Mouse (Mus musculus): ENCODE measurements around the gene Hrasls5. TPM values are rescaled to one million over a fixed set of nuclear protein-coding genes. Genes with fewer than 3 reads are reported as not detected.

The Hrasls5 gene
- 0.19 and 1.7 TPM in 2 replicates for polyA plus RNA-seq (2012; rRNA removed; ENCODE audit: low replicate concordance)

DNA sequence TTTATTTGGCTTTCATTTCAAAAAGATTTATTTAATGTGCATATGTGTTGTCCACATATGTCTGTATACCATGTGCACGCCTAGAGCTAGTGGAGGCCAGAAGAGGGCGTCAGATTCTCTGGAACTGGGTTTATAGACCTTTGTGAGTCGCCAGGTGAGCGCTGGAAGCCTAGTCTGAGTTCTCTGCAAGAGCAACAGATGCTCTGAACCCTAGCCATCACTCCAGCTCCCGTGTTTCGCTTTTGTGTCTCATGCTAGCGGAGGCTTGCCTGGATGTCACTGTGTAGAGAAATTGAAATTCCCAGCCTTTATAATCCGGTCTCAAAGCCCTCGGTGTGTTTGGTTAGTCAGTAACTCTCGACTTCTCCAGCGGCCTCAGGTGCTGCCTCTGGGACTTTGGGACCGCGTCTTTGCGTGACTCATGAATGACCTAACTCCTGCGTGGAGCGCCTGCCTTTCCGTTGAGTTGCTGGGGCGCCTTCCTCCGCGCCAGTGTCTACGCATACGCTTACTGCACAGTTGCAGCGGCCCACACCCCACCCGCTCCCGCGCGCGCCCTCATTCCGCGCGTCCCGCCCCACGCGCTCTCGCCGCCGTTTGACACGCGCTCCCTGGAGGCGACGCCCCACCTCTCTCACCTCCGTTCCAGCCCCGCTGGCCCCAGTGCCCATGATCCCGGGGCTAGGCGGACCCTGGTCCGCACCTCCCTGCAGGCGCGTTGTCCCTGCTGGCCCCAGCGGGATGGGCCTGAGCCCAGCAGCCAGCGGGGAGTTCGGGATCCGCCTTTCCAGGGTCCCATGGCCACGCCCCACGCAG lies at the start of gene Hrasls5:
Gene Hrasls5, plus strand, starts transcription at position 600 of the 816 bp plus-strand sequence.

DNA sequence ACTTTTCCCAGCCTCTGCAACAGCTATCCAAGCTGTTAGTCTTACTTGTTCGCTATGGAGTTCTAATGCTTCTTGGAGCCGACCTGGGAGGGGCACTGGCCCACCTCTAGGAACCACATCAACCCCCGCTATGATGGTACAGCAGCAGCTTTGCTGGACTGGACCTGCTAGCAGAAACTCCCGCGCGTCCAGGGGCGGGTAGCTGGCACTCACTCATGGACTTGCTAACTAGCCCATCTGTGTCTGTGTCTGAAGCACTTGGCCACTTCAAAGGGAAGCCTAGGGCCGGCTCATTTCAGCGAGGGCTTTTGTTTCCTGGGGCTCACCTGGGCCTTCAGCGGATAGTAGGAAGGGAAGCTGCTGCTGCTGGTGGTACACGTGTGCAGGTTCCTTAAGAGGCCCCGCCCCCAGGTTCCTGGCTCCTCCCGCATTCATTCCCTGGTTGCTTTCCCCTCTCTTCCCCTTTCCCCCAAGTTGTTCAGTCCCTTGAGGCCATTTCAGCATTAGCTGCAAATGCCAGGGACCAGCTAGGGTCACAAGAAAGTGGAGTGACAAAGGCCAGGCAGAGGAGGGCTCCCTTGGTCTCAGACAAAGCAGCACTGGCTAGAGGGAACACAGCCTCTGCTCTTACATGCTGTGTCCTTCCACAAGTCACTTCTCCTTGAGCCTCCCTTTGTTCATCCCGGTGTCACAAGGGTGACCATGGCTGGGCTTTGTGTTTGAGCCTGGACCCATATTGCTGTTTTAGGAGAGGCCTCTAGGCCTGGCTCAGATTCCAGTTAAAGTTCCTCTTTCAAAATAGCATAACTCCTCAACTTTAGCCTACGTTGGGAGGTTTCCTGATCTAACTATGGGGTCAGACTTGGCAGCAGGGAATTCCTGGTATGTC lies 5.3 kb upstream of the Hrasls5 start, which contains the start of gene Lgals12:
Gene Lgals12, minus strand, starts transcription at position 393 of the 889 bp plus-strand sequence.

Other genes with a start within 250 kb of the Hrasls5 start
- gene Spindoc, start 229.5 kb upstream of the Hrasls5 start, polyA plus RNA-seq (2012; rRNA removed; ENCODE audit: low replicate concordance), result 18.6 and 25.2 TPM in 2 replicates
- 29.2 and 60.5 TPM in 2 replicates for gene 2700081O15Rik, start 194.9 kb upstream of the Hrasls5 start, polyA plus RNA-seq (2012; rRNA removed; ENCODE audit: low replicate concordance)
- 142 and 153 TPM in 2 replicates for gene Rtn3, start 129.3 kb upstream of the Hrasls5 start, polyA plus RNA-seq (2012; rRNA removed; ENCODE audit: low replicate concordance)
- 14.2 and 30.0 TPM in 2 replicates for gene Atl3, start 118.5 kb upstream of the Hrasls5 start, polyA plus RNA-seq (2012; rRNA removed; ENCODE audit: low replicate concordance)
- 71.9 and 143 TPM in 2 replicates for gene Pla2g16, start 55.1 kb upstream of the Hrasls5 start, polyA plus RNA-seq (2012; rRNA removed; ENCODE audit: low replicate concordance)
- 56.5 and 64.8 TPM in 2 replicates for gene Lgals12, start 5.3 kb upstream of the Hrasls5 start, polyA plus RNA-seq (2012; rRNA removed; ENCODE audit: low replicate concordance)
- gene Slc22a19, start 98.8 kb downstream of the Hrasls5 start, polyA plus RNA-seq (2012; rRNA removed; ENCODE audit: low replicate concordance), result not detected in 2 replicates
- gene Slc22a26, start 190.1 kb downstream of the Hrasls5 start, polyA plus RNA-seq (2012; rRNA removed; ENCODE audit: low replicate concordance), result not detected in 2 replicates